Mouse (Mus musculus) megakaryocyte, embryonic 14.5 days (primary cell): ENCODE results near the gene Nfib. TPM values are rescaled to one million over a fixed set of nuclear protein-coding genes. Genes with fewer than 3 reads are reported as not detected.

Source experiments
- H3K27me3 ChIP-seq: replicated peaks from 2 replicates; pipeline ENCODE3; 2012; ENCODE audit warnings: inconsistent platforms
- H3K36me3 ChIP-seq: replicated peaks from 2 replicates; pipeline ENCODE3; 2012; ENCODE audit warnings: low read length, inconsistent platforms, mixed read lengths
- H3K4me1 ChIP-seq: 2 replicates; pipeline ENCODE4 v1.6.1; 2012; ENCODE audit warnings: inconsistent platforms
- H3K4me3 ChIP-seq: replicated peaks from 2 replicates; pipeline ENCODE3; 2012; ENCODE audit warnings: moderate library complexity, mild to moderate bottlenecking, inconsistent platforms
- H3K9me3 ChIP-seq: 2 replicates; pipeline ENCODE4 v1.6.1; 2012; ENCODE audit warnings: inconsistent platforms
- FLI1 ChIP-seq: IDR thresholded peaks from 2 replicates; pipeline ENCODE4 v1.6.1; 2012; ENCODE audit warnings: low read length, inconsistent platforms, mixed read lengths
- GATA1 ChIP-seq: IDR thresholded peaks from 3 replicates; pipeline ENCODE4 v1.6.1; 2012; ENCODE audit warnings: mixed read lengths, low read length, inconsistent platforms, borderline replicate concordance
- polyA plus RNA-seq: library from polyadenylated mRNA; stranded (reverse); fragments of >175 nt; gene quantifications from 2 replicates; pipeline ENCODE4 v1.2.3, GENCODE M21; 2012; ENCODE audit warnings: low replicate concordance; ENCODE audit not compliant: insufficient read depth

Gene Nfib
- polyA plus RNA-seq, 1 experiment = 0.01 TPM

DNA sequence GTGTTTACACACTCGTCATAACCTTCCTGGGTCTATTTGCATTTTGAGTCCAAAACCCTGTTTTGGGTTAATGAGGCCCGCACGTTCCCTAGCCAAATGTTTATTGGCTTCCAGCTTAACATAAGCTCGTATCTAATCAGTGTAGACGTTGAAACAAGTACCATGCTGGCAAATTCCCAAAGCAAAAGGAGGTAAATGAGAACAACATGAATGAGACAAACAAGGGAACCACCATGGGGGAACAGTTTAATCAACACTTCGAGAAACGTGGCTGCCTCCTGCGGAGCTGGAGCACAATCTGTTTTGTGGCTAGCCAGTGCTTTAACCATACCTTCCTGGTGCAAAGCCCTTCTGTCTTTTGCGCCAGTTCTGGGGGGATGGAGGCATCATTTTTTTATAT is 43.3 kb downstream of the Nfib start:
- Histone ChIP-seq H3K9me3 (no peaks in the 10 kb centered on the region), H3K27me3 (no peaks in the 10 kb centered on the region), H3K4me1 (no peaks in the 10 kb centered on the region), H3K36me3 (no peaks in the 10 kb centered on the region), H3K4me3 (no peak overlapping the region)
- no peak for TF ChIP-seq GATA1
- TF ChIP-seq FLI1 = no peak

DNA sequence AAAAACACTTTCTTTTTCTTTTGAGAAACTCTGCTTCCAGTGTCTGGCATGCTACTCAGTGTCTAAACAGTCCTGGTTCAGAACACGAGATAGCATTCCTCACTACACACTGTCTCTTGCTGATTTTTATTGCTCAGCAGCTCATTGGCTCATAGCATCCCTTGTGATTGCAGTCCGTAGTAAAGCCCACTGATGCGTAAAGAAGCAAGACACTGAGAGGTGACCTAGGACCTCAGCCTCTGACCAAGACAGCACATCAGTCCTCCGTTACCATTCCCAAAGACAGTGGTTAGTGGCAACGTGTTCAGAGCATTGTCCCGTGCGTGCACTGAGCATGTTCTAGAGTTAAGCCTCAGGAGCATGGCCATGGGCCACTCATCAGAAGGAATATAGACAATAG is 44.3 kb downstream of the Nfib start:
- H3K36me3 ChIP-seq = no peaks in the 10 kb centered on the region
- H3K4me3 ChIP-seq = no peak overlapping the region
- no peaks in the 10 kb centered on the region for H3K4me1 ChIP-seq
- H3K27me3 ChIP-seq = no peaks in the 10 kb centered on the region
- no peaks in the 10 kb centered on the region for H3K9me3 ChIP-seq
- TF ChIP-seq GATA1 = no peak
- no peak for TF ChIP-seq FLI1

DNA sequence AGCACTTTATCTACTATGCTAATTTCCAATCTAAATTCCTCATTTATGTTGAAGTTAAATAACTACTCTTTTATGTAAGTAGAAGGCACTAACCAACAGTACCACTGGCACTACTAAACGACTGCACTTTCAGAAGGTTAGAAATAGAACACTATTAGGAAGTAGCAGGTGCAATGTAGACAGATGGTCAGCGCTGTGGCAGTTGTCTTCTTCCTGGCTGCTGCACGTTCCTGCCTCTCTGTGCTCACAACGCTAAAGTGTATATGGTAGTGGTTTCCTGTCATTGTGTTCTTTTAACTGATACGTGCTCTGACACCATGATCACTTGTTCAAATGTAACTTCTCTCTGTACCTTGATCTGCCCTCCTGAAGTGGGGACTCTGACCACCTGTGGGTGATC is 59.9 kb downstream of the Nfib start:
- Histone ChIP-seq H3K36me3 (no peaks in the 10 kb centered on the region), H3K27me3 (no peaks in the 10 kb centered on the region), H3K4me3 (no peak overlapping the region), H3K4me1 (no peaks in the 10 kb centered on the region), H3K9me3 (no peaks in the 10 kb centered on the region)
- TF ChIP-seq GATA1 (no peak), FLI1 (no peak)

DNA sequence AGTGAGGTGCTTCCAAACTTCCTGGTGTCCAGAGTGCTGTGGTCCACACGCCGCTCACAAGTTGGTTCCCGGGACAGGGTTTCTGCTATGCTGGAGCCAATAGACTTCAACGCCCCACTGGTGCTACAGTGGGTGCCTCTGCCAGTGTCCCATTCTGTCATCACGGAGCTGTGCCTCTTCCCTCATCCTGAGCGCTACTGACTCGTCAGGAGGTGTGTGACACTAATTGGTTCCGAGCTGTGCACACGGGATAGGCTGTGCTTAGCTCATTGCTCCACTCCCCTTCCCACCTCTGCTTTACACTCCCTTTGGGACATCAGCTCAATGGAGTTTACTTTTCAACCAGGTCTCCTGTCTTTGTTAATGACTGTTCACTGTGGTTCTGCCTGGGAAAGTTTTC is 60.8 kb downstream of the Nfib start:
- H3K4me3 ChIP-seq = no peak overlapping the region
- no peaks in the 10 kb centered on the region for H3K4me1 ChIP-seq
- H3K27me3 ChIP-seq = no peaks in the 10 kb centered on the region
- H3K9me3 ChIP-seq = no peaks in the 10 kb centered on the region
- H3K36me3 ChIP-seq = no peaks in the 10 kb centered on the region
- TF ChIP-seq FLI1 = no peak
- TF ChIP-seq GATA1 = no peak

DNA sequence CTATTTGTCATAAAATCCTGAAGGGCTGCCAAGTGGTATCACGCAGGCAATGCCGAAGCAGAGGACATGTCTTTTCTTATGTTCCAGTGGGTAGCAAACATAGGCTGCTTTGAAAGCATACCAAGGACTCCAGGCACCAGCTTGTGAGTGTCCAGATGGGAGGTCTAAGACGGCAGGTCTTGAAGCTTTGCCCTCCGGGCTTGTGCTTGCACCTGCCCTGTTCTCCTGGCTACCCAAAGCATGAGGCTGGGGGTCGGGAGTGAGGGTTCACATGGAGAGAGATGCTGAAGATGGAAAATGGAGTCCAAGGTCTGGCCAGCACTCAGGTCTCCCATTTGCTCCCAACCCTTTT is 61.8 kb downstream of the Nfib start:
- H3K4me3 ChIP-seq = no peak overlapping the region
- H3K9me3 ChIP-seq = no peaks in the 10 kb centered on the region
- H3K27me3 ChIP-seq = no peaks in the 10 kb centered on the region
- H3K36me3 ChIP-seq = no peaks in the 10 kb centered on the region
- H3K4me1 ChIP-seq = no peaks in the 10 kb centered on the region
- TF ChIP-seq GATA1 = no peak
- no peak for TF ChIP-seq FLI1

DNA sequence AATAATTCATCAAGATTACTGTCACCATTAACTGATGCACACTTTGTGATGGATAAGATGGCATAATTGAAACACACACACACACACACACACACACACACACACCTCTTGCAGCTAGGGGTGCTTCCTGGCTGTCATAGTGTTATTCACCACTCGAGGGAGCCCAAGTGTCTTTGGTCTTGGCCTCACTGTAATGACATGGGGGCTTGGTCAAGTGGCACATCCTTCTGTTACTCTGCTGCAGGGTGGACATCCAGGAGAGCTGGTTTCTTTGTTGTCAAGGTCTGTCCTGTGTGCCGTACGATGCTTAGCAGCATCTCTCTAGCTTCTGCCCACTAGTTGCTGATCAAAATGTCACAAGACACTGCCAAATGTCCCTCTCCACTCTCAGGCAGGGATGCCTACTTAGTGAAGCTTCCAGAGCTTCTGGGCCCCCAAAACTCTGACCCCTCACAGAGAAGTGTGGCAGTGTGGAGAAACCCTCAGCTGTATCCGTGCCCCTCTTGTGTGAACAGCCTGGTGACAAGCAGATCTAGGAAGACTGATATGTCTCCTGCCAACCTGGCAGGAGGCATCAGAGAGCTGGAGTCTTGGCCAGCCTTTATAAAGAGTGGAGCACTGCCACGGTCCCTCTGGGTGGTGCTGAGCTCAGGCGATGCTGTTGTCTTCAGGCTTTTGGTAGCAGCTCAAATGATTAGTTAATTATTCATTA is 62.4 kb downstream of the Nfib start:
- Histone ChIP-seq H3K27me3 (no peaks in the 10 kb centered on the region), H3K4me1 (no peaks in the 10 kb centered on the region), H3K4me3 (no peak overlapping the region), H3K9me3 (no peaks in the 10 kb centered on the region), H3K36me3 (no peaks in the 10 kb centered on the region)
- TF ChIP-seq FLI1 (no peak), GATA1 (no peak)

DNA sequence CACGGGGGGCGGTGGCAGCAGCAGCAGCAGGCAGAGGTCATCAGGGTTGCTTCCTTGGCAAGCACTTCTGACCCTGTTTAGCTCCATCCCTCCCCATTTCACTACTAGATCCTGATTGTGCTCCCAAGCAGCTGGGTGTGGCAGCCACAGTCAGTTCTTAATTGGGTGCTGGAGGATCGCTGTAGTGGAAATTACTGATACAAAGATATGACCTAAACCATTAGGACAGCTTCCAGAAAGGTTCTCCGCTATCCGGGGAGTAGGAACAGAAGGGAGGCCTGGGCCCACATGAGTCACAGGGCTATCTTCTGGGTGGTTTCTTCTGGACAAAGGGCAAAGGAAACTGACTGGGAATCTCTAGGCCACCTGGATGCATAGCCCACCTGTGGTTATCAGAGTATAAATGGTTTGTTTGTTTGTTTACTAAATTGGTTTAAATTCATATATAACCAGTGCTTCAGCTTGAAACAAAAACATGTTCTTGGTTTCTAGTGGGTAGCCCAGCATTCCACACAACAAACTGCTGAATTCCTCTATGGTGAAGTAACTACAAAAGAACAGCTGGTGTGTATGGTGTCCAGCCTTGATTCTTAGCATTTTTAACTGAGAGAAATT is 64.4 kb downstream of the Nfib start:
- H3K36me3 ChIP-seq = no peaks in the 10 kb centered on the region
- H3K4me3 ChIP-seq = no peak overlapping the region
- H3K4me1 ChIP-seq = no peaks in the 10 kb centered on the region
- no peaks in the 10 kb centered on the region for H3K9me3 ChIP-seq
- H3K27me3 ChIP-seq = no peaks in the 10 kb centered on the region
- TF ChIP-seq GATA1 = no peak
- no peak for TF ChIP-seq FLI1

DNA sequence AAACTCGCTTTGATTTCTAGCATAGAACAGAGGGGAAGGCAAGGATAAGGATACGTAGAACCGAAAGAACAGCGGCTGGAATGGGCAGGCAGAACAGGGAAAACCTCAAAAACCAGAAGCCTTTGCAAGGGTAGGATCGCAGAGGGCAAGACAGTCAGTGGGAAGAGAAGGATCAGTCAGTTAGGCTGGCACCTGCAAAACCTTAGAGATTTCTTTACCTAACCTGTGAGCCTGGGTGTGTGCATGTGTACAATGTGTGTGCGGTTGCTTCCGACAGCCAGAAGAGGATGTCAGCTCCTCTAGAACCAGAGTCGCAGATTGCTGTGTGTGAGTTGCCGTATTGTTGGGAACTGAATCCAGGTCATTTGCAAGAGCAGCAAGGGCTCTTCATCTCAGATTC is 67.3 kb downstream of the Nfib start:
- H3K27me3 ChIP-seq = no peaks in the 10 kb centered on the region
- no peaks in the 10 kb centered on the region for H3K4me1 ChIP-seq
- H3K9me3 ChIP-seq = 0 out of 2 replicates have a peak, but pooled peaks cover 2% of the 10 kb centered on the region
- no peaks in the 10 kb centered on the region for H3K36me3 ChIP-seq
- H3K4me3 ChIP-seq = no peak overlapping the region
- no peak for TF ChIP-seq GATA1

DNA sequence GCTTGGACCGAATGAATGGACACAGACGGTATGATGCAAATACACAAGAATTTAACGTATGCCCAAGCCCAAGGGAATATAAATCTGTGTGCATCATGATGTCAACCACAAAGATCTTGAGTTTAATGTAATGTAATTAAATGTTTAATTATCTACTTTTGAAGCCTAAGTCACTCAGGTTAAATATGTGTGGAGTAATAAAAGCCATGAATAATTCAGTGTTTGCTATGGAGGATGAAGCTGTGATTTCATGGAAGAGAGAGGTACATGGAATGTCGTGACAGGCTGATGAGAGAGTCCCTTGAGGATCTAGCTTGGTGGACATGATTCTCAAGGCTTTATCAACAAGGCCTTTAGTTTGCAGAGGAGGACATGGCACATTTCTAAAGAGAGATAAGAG is 67.9 kb downstream of the Nfib start:
- Histone ChIP-seq H3K4me3 (no peak overlapping the region), H3K36me3 (no peaks in the 10 kb centered on the region), H3K9me3 (0 out of 2 replicates have a peak, but pooled peaks cover 2% of the 10 kb centered on the region), H3K27me3 (no peaks in the 10 kb centered on the region), H3K4me1 (no peaks in the 10 kb centered on the region)
- no peak for TF ChIP-seq GATA1
- no peak for TF ChIP-seq FLI1

DNA sequence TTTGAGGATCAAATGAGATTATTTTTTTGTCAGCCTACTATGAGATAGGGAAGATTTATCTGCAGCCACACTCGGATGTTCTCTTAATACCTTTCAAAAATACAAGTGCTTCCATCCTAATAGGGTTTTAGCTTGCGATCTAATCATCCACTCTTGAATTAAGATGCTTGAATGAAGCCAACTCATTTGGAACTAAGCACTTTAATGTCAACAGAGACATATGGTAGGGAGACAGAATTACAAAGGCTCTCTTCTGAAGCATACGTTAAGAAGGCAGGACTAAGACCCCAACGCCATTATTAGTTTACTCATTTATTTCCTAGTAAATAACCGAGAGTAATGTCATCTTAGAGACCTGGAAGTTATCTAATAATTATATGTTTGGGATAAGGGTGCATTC is 68.9 kb downstream of the Nfib start:
- H3K4me1 ChIP-seq = no peaks in the 10 kb centered on the region
- H3K4me3 ChIP-seq = no peak overlapping the region
- TF ChIP-seq FLI1 (no peak), GATA1 (no peak)
- no peaks in the 10 kb centered on the region for H3K27me3 ChIP-seq
- H3K9me3 ChIP-seq = 0 out of 2 replicates have a peak, but pooled peaks cover 2% of the 10 kb centered on the region
- H3K36me3 ChIP-seq = no peaks in the 10 kb centered on the region

DNA sequence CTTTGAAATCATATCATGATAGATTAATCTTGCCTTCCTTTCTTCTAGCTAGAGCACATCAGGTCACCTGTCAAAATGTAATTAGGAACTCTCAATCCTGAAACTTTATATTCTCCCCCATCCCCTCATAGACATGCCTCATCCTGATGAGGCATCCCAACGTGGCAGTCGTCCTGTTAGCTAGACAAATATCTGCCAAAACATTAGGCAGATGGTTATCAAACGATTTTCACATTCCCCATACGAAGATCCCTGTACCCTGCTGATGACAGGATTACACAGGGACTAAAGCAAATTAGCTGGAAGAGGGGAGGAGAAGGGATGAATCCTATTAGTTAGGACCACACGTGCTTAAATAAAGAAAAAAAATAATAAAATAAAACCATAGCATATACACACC is 69.7 kb downstream of the Nfib start:
- no peaks in the 10 kb centered on the region for H3K27me3 ChIP-seq
- H3K9me3 ChIP-seq = 0 out of 2 replicates have a peak, but pooled peaks cover 2% of the 10 kb centered on the region
- no peaks in the 10 kb centered on the region for H3K36me3 ChIP-seq
- H3K4me1 ChIP-seq = no peaks in the 10 kb centered on the region
- no peak for TF ChIP-seq GATA1
- TF ChIP-seq FLI1 = no peak
- no peak overlapping the region for H3K4me3 ChIP-seq
